Mouse (Mus musculus): ENCODE results near the gene Capns1. TPM values are rescaled to one million over a fixed set of nuclear protein-coding genes. Genes with fewer than 3 reads are reported as not detected.
A peak's percentile ranks its signal among the peaks of the same experiment; 100 is the strongest.

Capns1 gene
- polyA plus RNA-seq, 1 experiment = 359 TPM

DNA sequence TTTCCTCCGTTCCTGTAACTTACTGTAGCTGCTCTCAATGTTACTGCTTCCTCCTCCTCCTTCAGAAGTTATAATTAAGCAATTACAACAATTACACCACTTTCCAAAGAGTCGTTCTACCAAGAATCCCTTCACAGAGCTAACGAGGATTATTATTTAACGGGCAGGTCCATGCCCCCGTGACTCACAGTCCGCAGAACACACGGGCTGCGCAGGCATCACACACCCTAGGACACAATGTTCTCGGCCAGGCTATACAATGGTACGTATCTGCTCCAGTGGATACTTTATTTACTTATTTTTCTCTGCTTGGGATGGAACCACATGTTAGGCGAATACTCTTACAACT is 21.4 kb upstream of the Capns1 start:
- no peaks in the 10 kb centered on the region for H3K27me3 ChIP-seq (ENCODE audit: control insufficient read depth, insufficient read depth, low read length, poor library complexity, severe bottlenecking)
- H3K4me3 ChIP-seq (ENCODE audit: low read depth, low read length) = peak overlapping the region; percentile 49
- no peaks in the 10 kb centered on the region for H3K4me1 ChIP-seq (ENCODE audit: control insufficient read depth, insufficient read depth, low read length)
- TF ChIP-seq CTCF (IDR thresholded peaks at IDR 0.05; ENCODE audit: low read depth, low read length) = no peak
- no peak for TF ChIP-seq EP300 (IDR thresholded peaks at IDR 0.05; ENCODE audit: insufficient read depth, low read depth, low read length)
- no peak for TF ChIP-seq POLR2A (IDR thresholded peaks at IDR 0.05; ENCODE audit: insufficient read depth, low read length)
- peaks cover 6% of the 10 kb centered on the region; the same call in 1 of the 2 replicates for H3K36me3 ChIP-seq (ENCODE audit: control insufficient read depth, insufficient read depth, low read length, poor library complexity, severe bottlenecking)
- peak overlapping the region; percentile 48 for H3K9ac ChIP-seq (ENCODE audit: low read depth, poor library complexity, severe bottlenecking)
- no peak overlapping the region for H3K27ac ChIP-seq (ENCODE audit: insufficient read depth, low read length)
- H3K9me3 ChIP-seq (replicated peaks; ENCODE audit: control insufficient read depth, insufficient read depth, low read length, poor library complexity, severe bottlenecking) = no peaks in the 10 kb centered on the region

DNA sequence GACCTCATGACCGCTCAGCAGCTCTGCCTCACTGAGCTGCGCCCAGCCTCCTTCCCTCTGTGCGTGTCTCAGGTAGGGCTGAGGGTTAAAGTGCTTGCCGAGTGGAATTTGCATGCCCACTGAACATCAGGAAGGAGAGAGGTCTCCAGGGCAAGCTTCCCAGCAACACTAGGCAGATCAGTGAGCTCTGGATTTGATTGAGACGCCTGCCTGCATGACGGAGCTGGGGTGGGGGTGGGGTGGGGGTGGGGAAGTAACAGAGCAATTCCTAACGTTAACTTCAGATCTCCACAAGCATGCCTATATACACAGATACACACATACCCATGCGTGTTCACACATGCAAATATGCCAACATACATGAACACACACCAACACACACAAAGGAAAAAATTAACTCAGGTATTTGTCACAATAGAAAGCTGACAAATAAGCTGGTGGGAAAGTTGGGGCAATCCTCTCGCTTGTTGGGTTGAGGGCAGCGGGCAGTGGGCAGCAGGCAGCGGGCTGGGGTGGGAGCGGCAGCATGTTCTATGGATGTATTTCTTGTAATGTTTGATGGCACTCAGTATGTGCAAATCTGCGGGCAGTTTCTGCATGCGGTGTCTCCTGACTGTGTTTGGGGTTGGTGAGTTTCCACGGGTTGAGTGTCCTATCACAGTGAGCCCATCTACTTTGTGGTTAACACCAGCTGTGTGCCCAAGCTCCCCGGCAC is 20.8 kb upstream of the Capns1 start:
- H3K27me3 ChIP-seq (ENCODE audit: control insufficient read depth, insufficient read depth, low read length, poor library complexity, severe bottlenecking) = no peaks in the 10 kb centered on the region
- TF ChIP-seq CTCF (IDR thresholded peaks at IDR 0.05; ENCODE audit: low read depth, low read length) (no peak), EP300 (IDR thresholded peaks at IDR 0.05; ENCODE audit: insufficient read depth, low read depth, low read length) (no peak; the same call in 1 of the 2 replicates), POLR2A (IDR thresholded peaks at IDR 0.05; ENCODE audit: insufficient read depth, low read length) (no peak)
- no peak overlapping the region for H3K27ac ChIP-seq (ENCODE audit: insufficient read depth, low read length)
- H3K4me3 ChIP-seq (ENCODE audit: low read depth, low read length) = peak overlapping the region; percentile 49
- H3K36me3 ChIP-seq (ENCODE audit: control insufficient read depth, insufficient read depth, low read length, poor library complexity, severe bottlenecking) = peaks cover 6% of the 10 kb centered on the region; the same call in 1 of the 2 replicates
- H3K9ac ChIP-seq (ENCODE audit: low read depth, poor library complexity, severe bottlenecking) = peak overlapping the region; percentile 48
- no peaks in the 10 kb centered on the region; the same call in 1 of the 2 replicates for H3K9me3 ChIP-seq (replicated peaks; ENCODE audit: control insufficient read depth, insufficient read depth, low read length, poor library complexity, severe bottlenecking)
- no peaks in the 10 kb centered on the region for H3K4me1 ChIP-seq (ENCODE audit: control insufficient read depth, insufficient read depth, low read length)

DNA sequence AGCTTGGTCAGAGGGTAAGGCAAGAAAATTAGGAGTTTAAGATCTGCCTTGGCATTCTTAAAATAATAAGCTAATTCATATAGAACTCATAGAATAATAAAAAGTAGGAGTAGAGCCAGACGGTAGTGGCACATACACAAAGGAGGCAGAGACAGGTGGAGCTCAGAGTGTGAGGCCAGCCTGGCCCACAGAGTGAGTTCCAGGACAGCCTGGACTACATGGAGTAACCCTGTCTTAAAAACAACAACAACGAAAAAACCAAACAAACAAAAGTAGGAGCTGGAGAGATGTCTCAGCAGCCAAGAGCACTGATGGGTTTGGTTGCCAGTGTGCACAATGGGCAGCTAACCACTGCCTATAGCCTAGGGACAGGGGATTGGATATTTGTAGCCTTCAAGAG is 18.7 kb upstream of the Capns1 start:
- Histone ChIP-seq H3K9me3 (replicated peaks; ENCODE audit: control insufficient read depth, insufficient read depth, low read length, poor library complexity, severe bottlenecking) (peaks cover 17% of the 10 kb centered on the region), H3K27ac (ENCODE audit: insufficient read depth, low read length) (no peak overlapping the region), H3K4me1 (ENCODE audit: control insufficient read depth, insufficient read depth, low read length) (no peaks in the 10 kb centered on the region), H3K4me3 (ENCODE audit: low read depth, low read length) (no peak overlapping the region), H3K27me3 (ENCODE audit: control insufficient read depth, insufficient read depth, low read length, poor library complexity, severe bottlenecking) (no peaks in the 10 kb centered on the region), H3K9ac (ENCODE audit: low read depth, poor library complexity, severe bottlenecking) (no peak overlapping the region), H3K36me3 (ENCODE audit: control insufficient read depth, insufficient read depth, low read length, poor library complexity, severe bottlenecking) (no peaks in the 10 kb centered on the region)
- TF ChIP-seq EP300 (IDR thresholded peaks at IDR 0.05; ENCODE audit: insufficient read depth, low read depth, low read length) (no peak), CTCF (IDR thresholded peaks at IDR 0.05; ENCODE audit: low read depth, low read length) (no peak), POLR2A (IDR thresholded peaks at IDR 0.05; ENCODE audit: insufficient read depth, low read length) (no peak)

DNA sequence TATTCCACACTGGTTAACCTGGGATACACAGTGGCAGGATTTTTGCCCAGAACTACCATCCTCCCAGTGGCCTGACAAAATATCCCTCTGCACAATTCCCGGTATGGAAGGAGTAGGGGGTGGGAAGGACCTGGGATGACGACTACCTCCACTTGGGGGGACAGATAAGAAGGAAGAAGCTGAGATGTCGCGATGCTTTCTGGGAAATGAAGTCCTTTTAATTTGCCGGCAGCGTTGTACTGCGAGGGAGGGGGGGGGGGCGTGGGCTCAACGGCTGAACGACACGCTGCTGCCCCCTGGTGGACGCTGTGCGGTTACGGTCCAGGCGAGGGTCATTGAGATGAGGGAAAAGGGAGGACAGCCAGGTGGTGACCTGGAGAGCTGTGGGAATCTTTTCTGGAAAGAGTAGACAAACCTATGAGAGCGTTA is 18.1 kb upstream of the Capns1 start:
- no peaks in the 10 kb centered on the region for H3K36me3 ChIP-seq (ENCODE audit: control insufficient read depth, insufficient read depth, low read length, poor library complexity, severe bottlenecking)
- H3K4me1 ChIP-seq (ENCODE audit: control insufficient read depth, insufficient read depth, low read length) = no peaks in the 10 kb centered on the region
- peak overlapping the region; percentile 57; the same call in 1 of the 2 replicates for H3K27ac ChIP-seq (ENCODE audit: insufficient read depth, low read length)
- no peaks in the 10 kb centered on the region for H3K27me3 ChIP-seq (ENCODE audit: control insufficient read depth, insufficient read depth, low read length, poor library complexity, severe bottlenecking)
- H3K4me3 ChIP-seq (ENCODE audit: low read depth, low read length) = peak overlapping the region; percentile 53
- peaks cover 22% of the 10 kb centered on the region for H3K9me3 ChIP-seq (replicated peaks; ENCODE audit: control insufficient read depth, insufficient read depth, low read length, poor library complexity, severe bottlenecking)
- TF ChIP-seq EP300 (IDR thresholded peaks at IDR 0.05; ENCODE audit: insufficient read depth, low read depth, low read length) (peak; percentile 32; the same call in 1 of the 2 replicates), POLR2A (IDR thresholded peaks at IDR 0.05; ENCODE audit: insufficient read depth, low read length) (no peak), CTCF (IDR thresholded peaks at IDR 0.05; ENCODE audit: low read depth, low read length) (peak; percentile 94)
- peak overlapping the region; percentile 26; the same call in 1 of the 2 replicates for H3K9ac ChIP-seq (ENCODE audit: low read depth, poor library complexity, severe bottlenecking)

DNA sequence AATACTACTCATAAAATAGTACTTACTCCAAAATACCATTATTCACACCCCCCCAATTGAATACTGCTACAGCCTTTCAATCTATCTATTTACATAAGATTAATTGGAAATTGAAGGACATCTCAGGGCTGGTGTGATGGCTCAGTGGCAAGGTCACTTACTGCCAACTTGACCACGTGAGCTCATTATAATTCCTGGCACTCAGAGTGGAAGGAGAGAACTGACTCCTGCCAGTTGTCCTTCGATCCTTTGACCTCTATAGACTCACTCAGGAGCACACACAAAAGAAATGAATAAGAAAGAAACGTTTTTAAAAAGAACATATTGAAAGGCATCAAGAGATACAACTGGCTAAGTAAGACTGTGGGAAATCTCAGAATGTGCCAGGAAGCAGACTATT is 17.3 kb upstream of the Capns1 start:
- Histone ChIP-seq H3K4me1 (ENCODE audit: control insufficient read depth, insufficient read depth, low read length) (no peaks in the 10 kb centered on the region), H3K27ac (ENCODE audit: insufficient read depth, low read length) (0 out of 2 replicates have a peak overlapping the region, but pooled peaks have one; percentile 6), H3K4me3 (ENCODE audit: low read depth, low read length) (no peak overlapping the region), H3K9ac (ENCODE audit: low read depth, poor library complexity, severe bottlenecking) (no peak overlapping the region), H3K9me3 (replicated peaks; ENCODE audit: control insufficient read depth, insufficient read depth, low read length, poor library complexity, severe bottlenecking) (peaks cover 28% of the 10 kb centered on the region), H3K27me3 (ENCODE audit: control insufficient read depth, insufficient read depth, low read length, poor library complexity, severe bottlenecking) (no peaks in the 10 kb centered on the region), H3K36me3 (ENCODE audit: control insufficient read depth, insufficient read depth, low read length, poor library complexity, severe bottlenecking) (no peaks in the 10 kb centered on the region)
- TF ChIP-seq POLR2A (IDR thresholded peaks at IDR 0.05; ENCODE audit: insufficient read depth, low read length) (no peak), EP300 (IDR thresholded peaks at IDR 0.05; ENCODE audit: insufficient read depth, low read depth, low read length) (no peak), CTCF (IDR thresholded peaks at IDR 0.05; ENCODE audit: low read depth, low read length) (no peak)

DNA sequence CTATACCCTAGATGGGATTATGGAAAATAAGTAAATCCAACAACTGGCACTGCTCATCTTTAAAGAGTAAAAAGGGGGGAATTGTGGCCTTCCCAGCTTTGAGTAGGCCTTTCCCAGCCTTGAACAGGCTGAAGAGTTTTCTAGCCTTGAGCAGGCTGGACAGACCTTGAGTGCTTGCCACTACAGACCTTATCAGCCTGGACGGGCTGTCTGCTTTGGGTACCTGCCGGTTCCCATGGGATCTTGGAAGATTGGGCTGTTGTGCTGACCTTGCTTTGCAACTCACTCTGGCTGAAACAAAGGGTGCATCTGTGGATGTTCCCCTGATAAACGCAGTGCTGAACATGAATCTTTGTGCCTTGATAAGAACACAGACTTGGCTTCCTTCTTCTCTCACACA is 15.3 kb upstream of the Capns1 start:
- TF ChIP-seq CTCF (IDR thresholded peaks at IDR 0.05; ENCODE audit: low read depth, low read length) = no peak
- TF ChIP-seq POLR2A (IDR thresholded peaks at IDR 0.05; ENCODE audit: insufficient read depth, low read length) = no peak
- TF ChIP-seq EP300 (IDR thresholded peaks at IDR 0.05; ENCODE audit: insufficient read depth, low read depth, low read length) = no peak
- no peaks in the 10 kb centered on the region for H3K4me1 ChIP-seq (ENCODE audit: control insufficient read depth, insufficient read depth, low read length)
- no peaks in the 10 kb centered on the region for H3K36me3 ChIP-seq (ENCODE audit: control insufficient read depth, insufficient read depth, low read length, poor library complexity, severe bottlenecking)
- peaks cover 28% of the 10 kb centered on the region for H3K9me3 ChIP-seq (replicated peaks; ENCODE audit: control insufficient read depth, insufficient read depth, low read length, poor library complexity, severe bottlenecking)
- H3K4me3 ChIP-seq (ENCODE audit: low read depth, low read length) = no peak overlapping the region
- no peaks in the 10 kb centered on the region for H3K27me3 ChIP-seq (ENCODE audit: control insufficient read depth, insufficient read depth, low read length, poor library complexity, severe bottlenecking)
- no peak overlapping the region for H3K9ac ChIP-seq (ENCODE audit: low read depth, poor library complexity, severe bottlenecking)
- no peak overlapping the region for H3K27ac ChIP-seq (ENCODE audit: insufficient read depth, low read length)
